17 mouse cellular contexts compared by ENCODE assay signal in genomic region chr6:87746059-87746458, GRCm38 (mm10). TPM values are rescaled to one million over a fixed set of nuclear protein-coding genes. Genes with fewer than 3 reads are reported as not detected.
DNase-seq lines count a peak whose midpoint lies in the region; ATAC-seq and TF ChIP-seq lines count a peak whose summit lies in the region.
"Had no signal": no experiment of that assay in that cellular context is flagged by ENCODE, and none has a peak within 500 bp of the region (broad histone marks: within the 10 kb centered on the region; RNA-seq: fewer than 3 reads in every experiment).

No protein-coding gene starts in this region.

- H3K4me1 ChIP-seq in kidney, postnatal 0 days (replicated peaks; ENCODE audit: insufficient read depth, low read length), result no peaks in the 10 kb centered on the region
- H3K4me1 ChIP-seq in liver, embryonic 13.5 days (replicated peaks), result peaks cover 85% of the 10 kb centered on the region
- H3K4me1 ChIP-seq: neural tube, embryonic 13.5 days had no signal

- H3K4me3 ChIP-seq in kidney, postnatal 0 days (replicated peaks; ENCODE audit: low read depth, low read length), result no peak overlapping the region
- no peak overlapping the region for H3K4me3 ChIP-seq in liver, embryonic 13.5 days (replicated peaks)
- H3K4me3 ChIP-seq: embryonic facial prominence, embryonic 15.5 days; intestine, embryonic 15.5 days; neural tube, embryonic 13.5 days had no signal

- H3K27ac ChIP-seq in kidney, postnatal 0 days, result 0 out of 2 replicates have a peak overlapping the region, but pooled peaks have one; percentile 1
- H3K27ac ChIP-seq in liver, embryonic 13.5 days, result peak overlapping the region; percentile 74
- H3K27ac ChIP-seq: intestine, embryonic 15.5 days; macrophage; neural tube, embryonic 13.5 days had no signal

- no peaks in the 10 kb centered on the region for H3K36me3 ChIP-seq in kidney, postnatal 0 days (ENCODE audit: insufficient read depth, low read length)
- H3K36me3 ChIP-seq in liver, embryonic 13.5 days, result no peaks in the 10 kb centered on the region
- H3K36me3 ChIP-seq: embryonic facial prominence, embryonic 15.5 days; intestine, embryonic 15.5 days; neural tube, embryonic 13.5 days had no signal

- H3K9me3 ChIP-seq in kidney, postnatal 0 days (replicated peaks; ENCODE audit: low read length), result no peaks in the 10 kb centered on the region
- no peaks in the 10 kb centered on the region for H3K9me3 ChIP-seq in liver, embryonic 13.5 days (replicated peaks)
- H3K9me3 ChIP-seq: embryonic facial prominence, embryonic 15.5 days; intestine, embryonic 15.5 days; neural tube, embryonic 13.5 days had no signal

- DNase-seq in kidney, postnatal 0 days (ENCODE audit: low spot score), result peak; percentile 47
- no peak for DNase-seq in kidney, postnatal 25 days
- DNase-seq in urinary bladder, postnatal 14 days (ENCODE audit: low spot score), result peak; percentile 26
- DNase-seq in urinary bladder, adult 2 months (ENCODE audit: low spot score), result no peak
- DNase-seq in liver, embryonic 13.5 days, result no peak
- DNase-seq in layer of hippocampus, postnatal 14 days (ENCODE audit: low spot score in 2 of 2), result no peak
- no peak for DNase-seq in left cerebral cortex, postnatal 4 days
- DNase-seq: cerebellum, adult 18-20 months; gastrocnemius, postnatal 10 days; right cerebral cortex, postnatal 4 days had no signal

- no peak for ATAC-seq in kidney, postnatal 0 days (replicated peaks; ENCODE audit: low FRiP score, low read depth)
- ATAC-seq in liver, embryonic 13.5 days (ENCODE audit: low read depth), result peak; percentile 27; the same call in 1 of the 2 replicates
- ATAC-seq: forebrain, embryonic 16.5 days; midbrain, embryonic 16.5 days had no signal

- WGBS in kidney, postnatal 0 days, result 37% methylated on average over 3 of the region's 3 CpGs
- 48% methylated on average over 3 of the region's 3 CpGs for WGBS in liver, embryonic 13.5 days (ENCODE audit: insufficient replicate concordance)

- TF ChIP-seq CTCF in kidney, postnatal 0 days (IDR thresholded peaks at IDR 0.05; ENCODE audit: low read depth), result no peak

- H3K27me3 ChIP-seq in kidney, postnatal 0 days (ENCODE audit: insufficient read depth, low read length), result no peaks in the 10 kb centered on the region
- H3K27me3 ChIP-seq in liver, embryonic 13.5 days, result no peaks in the 10 kb centered on the region
- H3K27me3 ChIP-seq: embryonic facial prominence, embryonic 15.5 days; intestine, embryonic 15.5 days; neural tube, embryonic 13.5 days had no signal

- H3K4me2 ChIP-seq in kidney, postnatal 0 days (ENCODE audit: low read length), result no peak overlapping the region
- H3K4me2 ChIP-seq in liver, embryonic 13.5 days, result no peak overlapping the region
- H3K4me2 ChIP-seq: embryonic facial prominence, embryonic 15.5 days; intestine, embryonic 15.5 days; neural tube, embryonic 13.5 days had no signal

- intact Hi-C loops in left cerebral cortex, postnatal 4 days (cut with DNase I), result no loop called here

- H3K9ac ChIP-seq in kidney, postnatal 0 days (ENCODE audit: low read depth, low read length), result no peak overlapping the region
- peak overlapping the region; percentile 5; the same call in 1 of the 2 replicates for H3K9ac ChIP-seq in liver, embryonic 13.5 days
- H3K9ac ChIP-seq: embryonic facial prominence, embryonic 15.5 days; intestine, embryonic 15.5 days; neural tube, embryonic 13.5 days had no signal

RNA-seq across cellular contexts. Expression of gene Efcc1, which starts 15.4 kb away (rescaled TPM):
- 1.7 and 2.0 TPM in 2 replicates for polyA plus RNA-seq in kidney, postnatal 0 days (2015; fragmentation: Nextera tagmentation; extraction: Ambion mirVana)
- 3.9 and 6.0 TPM in 2 replicates for polyA plus RNA-seq in urinary bladder, adult 2 months (2012; rRNA removed)
- 0.16 and 0.35 TPM in 2 replicates for polyA plus RNA-seq in liver, embryonic 13.5 days (2015; fragmentation: Nextera tagmentation; extraction: Ambion mirVana)
- total RNA-seq in layer of hippocampus, postnatal 14 days (2021), result 1 to 10 TPM; 4.1 to 5.0 TPM
- total RNA-seq in left cerebral cortex, postnatal 4 days (2021), result 1 to 10 TPM; 3.4 to 6.2 TPM
- total RNA-seq: CH12.LX had no signal
- polyA plus RNA-seq: macrophage had no signal

RNA-seq across cellular contexts. Expression of gene Gp9, which starts 31.8 kb away (rescaled TPM):
- 0.42 and 0.66 TPM in 2 replicates for polyA plus RNA-seq in kidney, postnatal 0 days (2015; fragmentation: Nextera tagmentation; extraction: Ambion mirVana)
- 0.19 and 0.27 TPM in 2 replicates for polyA plus RNA-seq in urinary bladder, adult 2 months (2012; rRNA removed)
- 32.7 and 35.6 TPM in 2 replicates for polyA plus RNA-seq in liver, embryonic 13.5 days (2015; fragmentation: Nextera tagmentation; extraction: Ambion mirVana)
- under 1 TPM; 0.39 to 0.60 TPM for total RNA-seq in layer of hippocampus, postnatal 14 days (2021)
- total RNA-seq in left cerebral cortex, postnatal 4 days (2021), result not detected
- total RNA-seq: CH12.LX; gastrocnemius, postnatal 10 days had no signal

Comparison
In these comparisons a context has a peak if more than half of its experiments do, and no peak if none do; other contexts are left out.
1. DNase-seq: peak in kidney, postnatal 0 days (single experiment) and urinary bladder, postnatal 14 days (single experiment); none in kidney, postnatal 25 days (0 of 2), urinary bladder, adult 2 months (single experiment), liver, embryonic 13.5 days (single experiment), layer of hippocampus, postnatal 14 days (0 of 2) and left cerebral cortex, postnatal 4 days (single experiment).
2. RNA of gene Gp9, which starts 31.8 kb away (polyA plus RNA-seq): 32.7 to 35.6 TPM in liver, embryonic 13.5 days; 0.42 to 0.66 TPM in kidney, postnatal 0 days and 0.19 to 0.27 TPM in urinary bladder, adult 2 months; every median in the first group is over 10 times any median in the second.